Mouse (Mus musculus) cerebellum, adult 2 months (tissue): ENCODE data around the gene Olfr837.

Source experiments
- CTCF ChIP-seq: fragments of 200-500 bp; IDR thresholded peaks from 2 replicates; pipeline ENCODE4 v1.5.1; 2011; ENCODE audit warnings: low read depth, mild to moderate bottlenecking, control low read depth, low read length, moderate library complexity, borderline replicate concordance; ENCODE audit not compliant: insufficient read depth
- POLR2A ChIP-seq: fragments of 200-500 bp; IDR thresholded peaks from 2 replicates; pipeline ENCODE4 v1.6.1; 2011; ENCODE audit warnings: low read length, control low read depth, borderline replicate concordance; ENCODE audit not compliant: insufficient read depth

DNA sequence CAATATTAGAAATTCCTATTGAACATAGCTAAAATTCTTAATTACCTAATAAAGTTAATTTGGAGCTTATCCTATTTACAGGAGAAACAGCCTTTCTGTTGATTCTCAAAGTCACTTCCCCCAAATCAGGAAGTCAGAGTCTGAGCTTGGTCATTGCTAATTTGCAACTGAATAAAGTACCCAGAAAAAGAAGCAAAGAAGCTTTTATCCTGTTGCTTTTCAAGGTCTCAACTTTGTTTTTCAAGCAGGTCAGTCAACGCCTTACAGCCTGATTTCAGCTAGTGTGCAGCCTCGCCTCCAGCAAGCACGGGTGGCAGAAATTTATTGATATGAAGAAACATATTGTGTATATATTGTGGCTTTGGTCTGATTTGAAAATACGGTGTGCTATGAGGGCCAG is 38.8 kb upstream of the Olfr837 start:
- TF ChIP-seq POLR2A (no peak), CTCF (no peak)
